Mouse (Mus musculus) MEL (cell line): ENCODE measurements around the gene Wdpcp. TPM values are rescaled to one million over a fixed set of nuclear protein-coding genes. Genes with fewer than 3 reads are reported as not detected.

ENCODE experiments used
- DNase-seq: peaks from one replicate; pipeline ENCODE4 v3.0.0; 2011; ENCODE audit warnings: low read depth, low spot score
- H3K27ac ChIP-seq: 2 replicates; pipeline ENCODE4 v1.5.1; 2012; ENCODE audit warnings: low read depth, mild to moderate bottlenecking, control low read depth, low read length, moderate library complexity; ENCODE audit not compliant: control insufficient read depth
- H3K27me3 ChIP-seq, 2 experiments: fragments of 150-350 bp in 1 of 2; sonication (generic) in 1 of 2; 2 replicates each; pipeline ENCODE4 v1.6.1; 2012; ENCODE audit warnings: low read length in 2 of 2, mild to moderate bottlenecking in 2 of 2, improper control_type of control experiment in 1 of 2, moderate library complexity in 1 of 2; ENCODE audit not compliant: insufficient read depth in 2 of 2, control insufficient read depth in 1 of 2
- H3K36me3 ChIP-seq, 2 experiments: 2 replicates each; pipeline ENCODE4 v1.6.1; 2012 to 2014; ENCODE audit warnings: low read length in 2 of 2, improper control_type of control experiment in 1 of 2, inconsistent platforms in 1 of 2, mild to moderate bottlenecking in 1 of 2; ENCODE audit not compliant: insufficient read depth in 2 of 2, control insufficient read depth in 1 of 2
- H3K4me1 ChIP-seq, 2 experiments: fragments of 150-350 bp in 1 of 2; sonication (generic) in 1 of 2; 2 replicates each; pipeline ENCODE4 v1.6.1; 2012; ENCODE audit warnings: low read length in 2 of 2, improper control_type of control experiment in 1 of 2, mild to moderate bottlenecking in 1 of 2; ENCODE audit not compliant: insufficient read depth in 2 of 2, control insufficient read depth in 1 of 2
- H3K4me3 ChIP-seq, 2 experiments: fragments of 150-350 bp in 1 of 2; sonication (generic) in 1 of 2; 2 replicates each; pipeline ENCODE4 v1.5.1; 2012; ENCODE audit warnings: low read depth in 2 of 2, low read length in 2 of 2, mild to moderate bottlenecking in 2 of 2, moderate library complexity in 2 of 2, control low read depth in 1 of 2, improper control_type of control experiment in 1 of 2; ENCODE audit not compliant: control insufficient read depth in 1 of 2, insufficient read depth in 1 of 2
- H3K79me2 ChIP-seq: 2 replicates; pipeline ENCODE4 v1.6.1; 2012; ENCODE audit warnings: mild to moderate bottlenecking, low read length, moderate library complexity; ENCODE audit not compliant: control insufficient read depth, poor library complexity, insufficient read depth
- H3K9ac ChIP-seq: 2 replicates; pipeline ENCODE4 v1.6.1; 2012; ENCODE audit warnings: low read depth, mild to moderate bottlenecking, control low read depth, low read length, moderate library complexity; ENCODE audit not compliant: control insufficient read depth, poor library complexity, severe bottlenecking
- H3K9me3 ChIP-seq: fragments of 150-350 bp; sonication (generic); replicated peaks from 2 replicates; pipeline ENCODE4 v1.6.1; 2012; ENCODE audit warnings: mild to moderate bottlenecking, low read length, improper control_type of control experiment, moderate library complexity; ENCODE audit not compliant: insufficient read depth
- BHLHE40 ChIP-seq: IDR thresholded peaks from 2 replicates; pipeline ENCODE4 v1.6.1; 2012; ENCODE audit warnings: low read depth, mild to moderate bottlenecking, inconsistent platforms, low read length, improper control_type of control experiment, borderline replicate concordance
- CHD1 ChIP-seq: IDR thresholded peaks from 2 replicates; pipeline ENCODE4 v1.6.1; 2012; ENCODE audit warnings: low read depth, mild to moderate bottlenecking, inconsistent platforms, low read length, improper control_type of control experiment
- CTCF ChIP-seq, 3 experiments: IDR thresholded peaks in 2 of 3; conservative IDR thresholded peaks in 1 of 3; 2 replicates each; pipeline ENCODE4 v1.5.1; 2011 to 2012; ENCODE audit warnings: low read length in 3 of 3, low read depth in 2 of 3, mild to moderate bottlenecking in 2 of 3, improper control_type of control experiment in 1 of 3, inconsistent platforms in 1 of 3, mixed read lengths in 1 of 3, moderate library complexity in 1 of 3; ENCODE audit not compliant: control insufficient read depth in 1 of 3, insufficient read depth in 1 of 3, poor library complexity in 1 of 3, severe bottlenecking in 1 of 3
- E2F4 ChIP-seq: IDR thresholded peaks from 2 replicates; pipeline ENCODE4 v1.6.1; 2011; ENCODE audit warnings: low read depth, low read length, improper control_type of control experiment, borderline replicate concordance
- ELF1 ChIP-seq: IDR thresholded peaks from 2 replicates; pipeline ENCODE4 v1.6.1; 2014; ENCODE audit warnings: low read depth, mild to moderate bottlenecking, inconsistent platforms, low read length, improper control_type of control experiment, moderate library complexity
- EP300 ChIP-seq, 2 experiments: IDR thresholded peaks; 2 replicates each; pipeline ENCODE4 v1.6.1; 2011; ENCODE audit warnings: improper control_type of control experiment in 2 of 2, low read length in 2 of 2, low read depth in 1 of 2, mild to moderate bottlenecking in 1 of 2
- ETS1 ChIP-seq: IDR thresholded peaks from 2 replicates; pipeline ENCODE4 v1.6.1; 2012; ENCODE audit warnings: low read depth, mild to moderate bottlenecking, inconsistent platforms, low read length, improper control_type of control experiment, moderate library complexity
- GABPA ChIP-seq: IDR thresholded peaks from 2 replicates; pipeline ENCODE4 v1.6.1; 2012; ENCODE audit warnings: low read depth, mild to moderate bottlenecking, inconsistent platforms, low read length, improper control_type of control experiment, moderate library complexity
- GATA1 ChIP-seq: IDR thresholded peaks from 2 replicates; pipeline ENCODE4 v1.6.1; 2011; ENCODE audit warnings: low read depth, low read length, improper control_type of control experiment
- HCFC1 ChIP-seq: IDR thresholded peaks from 2 replicates; pipeline ENCODE4 v1.6.1; 2012; ENCODE audit warnings: low read depth, mild to moderate bottlenecking, inconsistent platforms, low read length, improper control_type of control experiment, moderate library complexity
- JUND ChIP-seq: IDR thresholded peaks from 2 replicates; pipeline ENCODE4 v1.6.1; 2011; ENCODE audit warnings: low read depth, mild to moderate bottlenecking, improper control_type of control experiment, low read length
- KAT2A ChIP-seq: conservative IDR thresholded peaks from 2 replicates; pipeline ENCODE4 v1.6.1; 2012; ENCODE audit warnings: low read depth, low read length, improper control_type of control experiment, inconsistent platforms
- MAFK ChIP-seq: IDR thresholded peaks from 2 replicates; pipeline ENCODE4 v1.6.1; 2011; ENCODE audit warnings: low read depth, mild to moderate bottlenecking, low read length, improper control_type of control experiment, borderline replicate concordance
- MAX ChIP-seq: IDR thresholded peaks from 2 replicates; pipeline ENCODE4 v1.6.1; 2011; ENCODE audit warnings: low read length, improper control_type of control experiment
- MAZ ChIP-seq: IDR thresholded peaks from 2 replicates; pipeline ENCODE4 v1.6.1; 2012; ENCODE audit warnings: low read depth, mild to moderate bottlenecking, inconsistent platforms, low read length, improper control_type of control experiment
- MEF2A ChIP-seq: IDR thresholded peaks from 2 replicates; pipeline ENCODE4 v1.6.1; 2014; ENCODE audit warnings: low read depth, mild to moderate bottlenecking, inconsistent platforms, low read length, improper control_type of control experiment; ENCODE audit not compliant: poor library complexity, insufficient replicate concordance, severe bottlenecking; ENCODE audit errors: extremely low read depth
- MXI1 ChIP-seq: IDR thresholded peaks from 2 replicates; pipeline ENCODE4 v1.6.1; 2011; ENCODE audit warnings: mild to moderate bottlenecking, low read depth, low read length, improper control_type of control experiment
- MYB ChIP-seq: IDR thresholded peaks from 2 replicates; pipeline ENCODE4 v1.6.1; 2011; ENCODE audit warnings: mild to moderate bottlenecking, low read depth, low read length, improper control_type of control experiment
- MYC ChIP-seq: IDR thresholded peaks from 2 replicates; pipeline ENCODE4 v1.6.1; 2011; ENCODE audit warnings: low read depth, mild to moderate bottlenecking, low read length, improper control_type of control experiment, moderate library complexity
- NELFE ChIP-seq: IDR thresholded peaks from 2 replicates; pipeline ENCODE4 v1.6.1; 2011; ENCODE audit warnings: low read depth, low read length, improper control_type of control experiment
- NRF1 ChIP-seq: IDR thresholded peaks from 2 replicates; pipeline ENCODE4 v1.6.1; 2014; ENCODE audit warnings: low read depth, mild to moderate bottlenecking, inconsistent platforms, low read length, improper control_type of control experiment, moderate library complexity; ENCODE audit not compliant: poor library complexity, insufficient read depth, severe bottlenecking
- POLR2A ChIP-seq, 2 experiments: IDR thresholded peaks; 2 replicates each; pipeline ENCODE4 v1.6.1; 2011 to 2012; ENCODE audit warnings: low read length in 2 of 2, mild to moderate bottlenecking in 2 of 2, control low read depth in 1 of 2, improper control_type of control experiment in 1 of 2, low read depth in 1 of 2, moderate library complexity in 1 of 2; ENCODE audit not compliant: control insufficient read depth in 1 of 2, insufficient read depth in 1 of 2, poor library complexity in 1 of 2
- POLR2AphosphoS2 ChIP-seq: IDR thresholded peaks from 2 replicates; pipeline ENCODE4 v1.6.1; 2011; ENCODE audit warnings: low read length, improper control_type of control experiment
- POLR2AphosphoS5 ChIP-seq: IDR thresholded peaks from 2 replicates; pipeline ENCODE4 v1.6.1; 2012; ENCODE audit warnings: low read depth, borderline replicate concordance, mild to moderate bottlenecking, inconsistent platforms, low read length, moderate library complexity, mixed read lengths
- RAD21 ChIP-seq: IDR thresholded peaks from 2 replicates; pipeline ENCODE4 v1.6.1; 2011; ENCODE audit warnings: mild to moderate bottlenecking, low read depth, low read length, improper control_type of control experiment
- RCOR1 ChIP-seq: IDR thresholded peaks from 2 replicates; pipeline ENCODE4 v1.6.1; 2012; ENCODE audit warnings: low read depth, mild to moderate bottlenecking, inconsistent platforms, low read length, improper control_type of control experiment
- SIN3A ChIP-seq: IDR thresholded peaks from 2 replicates; pipeline ENCODE4 v1.6.1; 2012; ENCODE audit warnings: low read length, improper control_type of control experiment, inconsistent platforms
- SMC3 ChIP-seq: IDR thresholded peaks from 2 replicates; pipeline ENCODE4 v1.6.1; 2011; ENCODE audit warnings: low read depth, low read length, improper control_type of control experiment
- TAL1 ChIP-seq: IDR thresholded peaks from 2 replicates; pipeline ENCODE4 v1.6.1; 2012; ENCODE audit warnings: mild to moderate bottlenecking, inconsistent platforms, low read length, moderate library complexity, mixed read lengths
- UBTF ChIP-seq: IDR thresholded peaks from 2 replicates; pipeline ENCODE4 v1.6.1; 2012; ENCODE audit warnings: low read depth, mild to moderate bottlenecking, inconsistent platforms, low read length, improper control_type of control experiment, moderate library complexity, borderline replicate concordance; ENCODE audit not compliant: insufficient read depth
- USF1 ChIP-seq: IDR thresholded peaks from 2 replicates; pipeline ENCODE4 v1.6.1; 2014; ENCODE audit warnings: low read depth, mild to moderate bottlenecking, inconsistent platforms, low read length, improper control_type of control experiment, moderate library complexity
- USF2 ChIP-seq, 2 experiments: IDR thresholded peaks; 2 replicates each; pipeline ENCODE4 v1.6.1; 2011 to 2012; ENCODE audit warnings: improper control_type of control experiment in 2 of 2, low read length in 2 of 2, borderline replicate concordance in 1 of 2, inconsistent platforms in 1 of 2, low read depth in 1 of 2, mild to moderate bottlenecking in 1 of 2; ENCODE audit not compliant: insufficient read depth in 1 of 2
- ZKSCAN1 ChIP-seq: IDR thresholded peaks from 2 replicates; pipeline ENCODE4 v1.6.1; 2012; ENCODE audit warnings: low read depth, mild to moderate bottlenecking, inconsistent platforms, low read length, improper control_type of control experiment, moderate library complexity
- ZMIZ1 ChIP-seq: IDR thresholded peaks from 2 replicates; pipeline ENCODE4 v1.6.1; 2012; ENCODE audit warnings: low read depth, mild to moderate bottlenecking, inconsistent platforms, low read length, improper control_type of control experiment, moderate library complexity
- ZNF384 ChIP-seq: IDR thresholded peaks from 2 replicates; pipeline ENCODE4 v1.6.1; 2012; ENCODE audit warnings: low read depth, mild to moderate bottlenecking, inconsistent platforms, low read length, improper control_type of control experiment
- polyA plus RNA-seq, 2 experiments: library from polyadenylated mRNA; stranded (reverse) in 1 of 2; unstranded in 1 of 2; fragments of >175 nt in 1 of 2; fragments of >200 nt in 1 of 2; gene quantifications; 2 replicates each; pipeline versions ENCODE4 v1.2.1 to v1.2.4; 2012; ENCODE audit warnings: low replicate concordance in 2 of 2, low read depth in 1 of 2; ENCODE audit not compliant: insufficient read length in 2 of 2, insufficient read depth in 1 of 2, missing spikeins in 1 of 2
- total RNA-seq: library from RNA; depleted of rRNA; stranded (reverse); fragments of 300-350 nt; gene quantifications from 2 replicates; pipeline ENCODE4 v1.2.3, GENCODE M21; 2012; rRNA removed

Gene Wdpcp
- 0.81 and 1.3 TPM in 2 replicates for total RNA-seq
- 1 to 10 TPM in 1 of 2 experiments, not detected in 1; 1.3 TPM for polyA plus RNA-seq

DNA sequence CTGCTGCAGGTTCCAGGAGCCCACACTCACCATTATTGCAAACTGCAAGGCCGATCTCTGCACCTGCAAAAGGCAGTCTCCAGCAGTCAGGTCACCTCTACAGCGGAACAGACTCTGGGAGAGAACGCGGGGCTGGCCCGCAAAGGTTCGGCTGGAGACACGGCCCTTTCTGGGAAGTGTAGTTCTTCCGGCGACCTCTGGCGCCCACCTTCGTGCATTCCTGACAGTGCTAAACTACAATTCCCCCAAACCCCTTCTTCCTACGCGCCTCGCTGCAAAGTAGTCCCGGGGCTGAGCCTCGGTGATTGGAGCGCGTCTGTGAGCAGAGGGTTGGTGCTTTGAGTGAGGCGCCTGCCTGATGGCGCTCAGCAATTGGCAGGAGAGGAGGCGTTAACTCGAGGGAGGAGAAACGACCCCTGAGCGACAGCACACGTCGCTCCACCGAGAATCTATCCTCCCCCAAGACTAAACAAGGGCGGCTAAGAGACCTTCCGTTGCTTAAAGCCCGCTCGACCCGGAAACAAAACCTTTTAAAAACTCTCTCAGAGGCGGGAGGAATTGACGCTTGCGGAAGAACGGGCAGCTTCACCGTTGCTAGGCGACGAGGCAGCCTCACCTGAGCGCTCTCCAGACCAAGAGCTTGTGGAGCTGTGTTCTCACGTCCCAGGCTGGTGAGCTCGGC is at the start of gene Wdpcp, which contains the start of gene Mdh1:
Gene Wdpcp, plus strand, starts transcription at position 536 of the 682 bp plus-strand sequence.
Gene Mdh1, minus strand, starts transcription at position 668 of the 682 bp plus-strand sequence.
- H3K4me1 ChIP-seq: peaks cover 9 to 25% of the 10 kb centered on the region in 2 experiments
- H3K27ac ChIP-seq: peak within 1 kb of the TSS; percentile 40
- peaks cover 9% of the 10 kb centered on the region for H3K79me2 ChIP-seq
- peak; percentile 100 for DNase-seq
- H3K36me3 ChIP-seq: peaks cover 0 to 38% of the 10 kb centered on the region in 2 experiments; a peak in 2 of 4 replicates
- H3K4me3 ChIP-seq: peak within 1 kb of the TSS; percentile 64 to 85
- H3K9ac ChIP-seq: peak within 1 kb of the TSS; percentile 70
- H3K27me3 ChIP-seq: no peaks in the 10 kb centered on the region
- H3K9me3 ChIP-seq: no peaks in the 10 kb centered on the region
- peak; percentile 27; the same call in 1 of the 2 replicates for TF ChIP-seq E2F4
- no peak for TF ChIP-seq MEF2A
- no peak for TF ChIP-seq JUND
- TF ChIP-seq RCOR1: 0 out of 2 replicates have a peak, but pooled peaks have one; percentile 20
- TF ChIP-seq ZKSCAN1: no peak
- no peak; the same call in 1 of the 2 replicates for TF ChIP-seq MAZ
- peak; percentile 82 for TF ChIP-seq MYB
- TF ChIP-seq ZMIZ1: 0 out of 2 replicates have a peak, but pooled peaks have one; percentile 53
- no peak for TF ChIP-seq POLR2AphosphoS5
- TF ChIP-seq CTCF (IDR thresholded peaks at IDR 0.05 in 2 of 3, conservative IDR thresholded peaks at IDR 0.05 in 1 of 3; ENCODE audit: control insufficient read depth in 1 of 3, insufficient read depth in 1 of 3, low read depth in 2 of 3, low read length in 3 of 3, poor library complexity in 1 of 3, severe bottlenecking in 1 of 3): no peak
- no peak for TF ChIP-seq RAD21
- 0 out of 2 replicates have a peak, but pooled peaks have one; percentile 25 for TF ChIP-seq GABPA
- TF ChIP-seq NRF1: peak; percentile 32; the same call in 1 of the 2 replicates
- TF ChIP-seq TAL1: no peak
- peak; percentile 89 for TF ChIP-seq MXI1
- no peak for TF ChIP-seq GATA1
- peak; percentile 93 for TF ChIP-seq KAT2A
- TF ChIP-seq POLR2A (IDR thresholded peaks at IDR 0.05; ENCODE audit: control insufficient read depth in 1 of 2, insufficient read depth in 1 of 2, low read depth in 1 of 2, low read length in 2 of 2, poor library complexity in 1 of 2): peak; percentile 50 to 86; a peak in 3 of 4 replicates
- TF ChIP-seq SIN3A: peak; percentile 98
- no peak for TF ChIP-seq SMC3
- no peak for TF ChIP-seq UBTF
- TF ChIP-seq USF1: no peak
- peak; percentile 96 for TF ChIP-seq HCFC1
- peak in 1 of 2 experiments; percentile 36; a peak in 1 of 4 replicates for TF ChIP-seq EP300 (IDR thresholded peaks at IDR 0.05; ENCODE audit: low read depth in 1 of 2, low read length in 2 of 2)
- TF ChIP-seq ZNF384: no peak
- no peak for TF ChIP-seq BHLHE40
- no peak for TF ChIP-seq USF2 (IDR thresholded peaks at IDR 0.05; ENCODE audit: borderline replicate concordance in 1 of 2, insufficient read depth in 1 of 2, low read depth in 1 of 2, low read length in 2 of 2)
- peak; percentile 92 for TF ChIP-seq ELF1
- TF ChIP-seq CHD1: no peak
- TF ChIP-seq MAX: 0 out of 2 replicates have a peak, but pooled peaks have one; percentile 42
- TF ChIP-seq MAFK: no peak
- TF ChIP-seq ETS1: peak; percentile 54
- TF ChIP-seq MYC: no peak
- peak; percentile 70; the same call in 1 of the 2 replicates for TF ChIP-seq POLR2AphosphoS2
- TF ChIP-seq NELFE: peak; percentile 87
